Mouse (Mus musculus) liver, adult 2 months (tissue): ENCODE results near the gene Tlcd2.

Experiments
- CTCF ChIP-seq: fragments of 200-500 bp; IDR thresholded peaks from 2 replicates; pipeline ENCODE4 v1.5.1; 2011; ENCODE audit warnings: low read depth, low read length, control low read depth
- POLR2A ChIP-seq: fragments of 200-500 bp; IDR thresholded peaks from 2 replicates; pipeline ENCODE4 v1.6.1; 2011; ENCODE audit warnings: low read length, control low read depth; ENCODE audit not compliant: insufficient read depth; ENCODE audit errors: extremely low read depth

GRCm38 (mm10) chr11:75519834-75520633, 58.5 kb downstream of the Tlcd2 start:
- TF ChIP-seq CTCF (no peak), POLR2A (no peak)
